Mouse (Mus musculus): ENCODE measurements around the gene Tas2r137. TPM values are rescaled to one million over a fixed set of nuclear protein-coding genes. Genes with fewer than 3 reads are reported as not detected.
A peak's percentile ranks its signal among the peaks of the same experiment; 100 is the strongest.

Tas2r137 gene
- not detected in 2 replicates for polyA plus RNA-seq (2015; fragmentation: Nextera tagmentation; extraction: Ambion mirVana)

DNA sequence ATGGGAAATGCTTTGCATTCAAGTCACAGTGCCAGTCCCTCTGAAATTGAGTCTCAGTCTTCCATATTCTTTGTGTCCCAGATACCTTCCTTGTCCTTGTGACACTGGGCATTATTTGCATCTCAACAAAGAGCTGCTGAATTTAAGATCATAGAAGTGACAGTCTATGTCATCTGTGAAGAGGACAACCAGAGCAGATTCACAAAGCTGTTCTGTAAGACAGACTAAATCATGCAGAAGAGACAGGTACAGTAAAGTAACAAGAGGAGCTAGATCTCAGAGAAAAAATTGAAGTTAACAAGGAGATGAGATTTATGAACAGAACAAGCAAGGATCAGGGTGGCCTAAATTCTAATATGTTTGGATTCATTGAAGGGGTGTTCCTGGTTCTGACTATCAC lies at the start of gene Tas2r137:
Tas2r137 (plus strand) TSS at position 301 of the 400 bp plus-strand sequence.
- Histone ChIP-seq H3K27ac (no peak within 1 kb of the TSS), H3K9ac (no peak within 1 kb of the TSS), H3K4me1 (replicated peaks) (no peaks in the 10 kb centered on the region), H3K4me3 (replicated peaks) (no peak within 1 kb of the TSS), H3K4me2 (replicated peaks) (no peak within 1 kb of the TSS), H3K36me3 (no peaks in the 10 kb centered on the region), H3K9me3 (no peaks in the 10 kb centered on the region), H3K27me3 (replicated peaks) (no peaks in the 10 kb centered on the region)
- ATAC-seq, result no peak

DNA sequence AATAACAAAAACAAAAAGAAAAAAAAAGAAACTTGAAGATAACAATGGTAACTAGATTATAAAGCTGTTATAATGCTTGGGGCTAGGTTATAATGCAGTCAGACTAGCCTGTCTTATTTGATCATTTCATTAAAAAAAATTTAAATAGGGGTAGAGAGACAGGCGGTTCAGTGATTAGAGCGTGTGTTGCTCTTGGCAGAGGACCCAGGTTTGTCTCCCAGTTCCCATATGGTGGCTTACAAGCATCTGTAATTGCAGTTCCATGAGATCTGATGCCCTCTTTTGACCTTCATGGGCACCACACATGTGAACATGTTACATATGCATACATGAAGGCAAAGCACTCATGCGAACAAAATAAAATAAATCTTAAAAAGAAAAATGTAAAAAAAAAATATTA lies 49.8 kb upstream of the Tas2r137 start:
- Histone ChIP-seq H3K27ac (no peak overlapping the region), H3K9ac (no peak overlapping the region), H3K4me1 (replicated peaks) (no peaks in the 10 kb centered on the region), H3K27me3 (replicated peaks) (no peaks in the 10 kb centered on the region), H3K9me3 (no peaks in the 10 kb centered on the region), H3K4me3 (replicated peaks) (no peak overlapping the region), H3K36me3 (no peaks in the 10 kb centered on the region), H3K4me2 (replicated peaks) (no peak overlapping the region)
- no peak for ATAC-seq
- WGBS, result 80% methylated on average over 3 of the region's 3 CpGs

DNA sequence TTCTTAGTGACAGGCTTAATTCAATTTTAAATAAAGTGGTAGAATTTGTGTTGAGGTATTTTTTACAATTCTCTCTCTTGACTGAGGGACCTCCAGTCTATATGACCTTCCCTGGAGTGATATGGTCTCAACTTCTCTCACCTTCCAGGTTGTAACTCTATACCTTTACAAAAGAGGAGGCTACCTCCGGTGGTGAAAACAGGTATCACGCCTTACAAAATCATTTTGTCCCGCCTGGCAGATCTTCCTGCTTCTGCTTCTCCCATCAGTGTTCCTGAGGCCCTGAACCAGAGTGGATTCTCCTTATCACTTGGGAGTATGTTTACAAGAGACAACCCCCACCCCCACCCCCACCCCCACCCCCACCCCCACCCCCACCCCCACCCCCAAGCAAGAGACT lies 49.3 kb upstream of the Tas2r137 start:
- H3K27me3 ChIP-seq (replicated peaks), result no peaks in the 10 kb centered on the region
- no peak for ATAC-seq
- H3K4me3 ChIP-seq (replicated peaks), result no peak overlapping the region

DNA sequence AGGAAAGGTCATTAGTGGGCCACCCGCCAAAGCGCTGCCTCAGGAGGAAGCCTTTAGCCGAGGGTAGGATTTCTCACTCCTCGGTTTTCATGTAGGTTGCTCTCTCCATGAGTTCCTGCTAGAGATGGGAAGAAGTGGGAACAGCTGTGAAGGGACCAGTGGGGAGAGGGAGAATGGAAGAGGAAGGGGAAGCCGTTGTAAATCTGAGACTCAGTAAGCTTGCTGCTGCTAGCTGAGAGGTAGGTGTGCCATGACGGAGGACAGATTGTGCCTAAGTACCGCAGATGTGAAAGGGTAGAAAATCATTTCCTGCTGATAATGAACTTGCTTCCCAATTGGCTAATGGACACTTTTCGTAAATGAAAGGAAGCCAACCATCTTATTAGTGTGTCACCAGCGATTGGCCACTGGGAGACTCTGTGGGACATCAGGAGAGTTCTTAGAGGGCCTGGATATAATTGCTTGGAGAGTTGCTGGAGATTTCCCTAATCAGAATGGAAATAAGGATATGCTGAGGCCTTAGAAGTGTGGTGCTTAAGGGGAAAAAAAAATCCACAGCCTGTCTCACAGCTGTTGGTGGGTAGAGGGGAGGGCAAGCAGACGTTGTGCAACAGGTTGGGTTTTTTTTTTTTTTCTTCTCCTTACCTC lies 47.6 kb upstream of the Tas2r137 start:
- Histone ChIP-seq H3K9ac (no peak overlapping the region), H3K27me3 (replicated peaks) (no peaks in the 10 kb centered on the region), H3K4me2 (replicated peaks) (no peak overlapping the region), H3K27ac (no peak overlapping the region), H3K36me3 (no peaks in the 10 kb centered on the region), H3K4me1 (replicated peaks) (no peaks in the 10 kb centered on the region), H3K9me3 (no peaks in the 10 kb centered on the region), H3K4me3 (replicated peaks) (no peak overlapping the region)
- ATAC-seq, result no peak
- WGBS, result 32% methylated on average over 10 of the region's 10 CpGs

More for the DNA sequence above, 49.3 kb upstream of the Tas2r137 start:
- H3K4me2 ChIP-seq (replicated peaks), result no peak overlapping the region
- WGBS, result 36% methylated on average over 3 of the region's 3 CpGs
- H3K9ac ChIP-seq, result no peak overlapping the region
- no peaks in the 10 kb centered on the region for H3K36me3 ChIP-seq
- no peaks in the 10 kb centered on the region for H3K4me1 ChIP-seq (replicated peaks)
- H3K27ac ChIP-seq, result no peak overlapping the region
- no peaks in the 10 kb centered on the region for H3K9me3 ChIP-seq

DNA sequence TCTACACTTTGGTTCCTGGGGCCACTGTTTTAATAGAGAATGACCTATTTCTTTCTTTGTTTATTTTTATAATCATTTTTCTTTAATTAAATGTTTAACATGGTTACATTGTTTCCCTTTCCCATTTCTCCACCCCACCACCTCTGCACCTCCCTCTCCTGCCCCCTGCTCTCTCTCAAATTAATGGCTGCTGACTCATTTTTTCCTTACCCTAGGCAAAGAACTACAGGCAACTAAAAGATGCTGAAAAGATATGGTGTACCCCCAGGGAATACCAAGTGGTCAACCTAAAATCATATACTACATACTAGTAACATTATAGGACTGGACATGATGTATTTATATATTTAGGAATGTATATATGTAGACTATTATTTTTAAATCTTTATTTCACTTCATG lies 42.4 kb upstream of the Tas2r137 start:
- no peaks in the 10 kb centered on the region for H3K36me3 ChIP-seq
- no peaks in the 10 kb centered on the region for H3K9me3 ChIP-seq
- H3K4me3 ChIP-seq (replicated peaks), result no peak overlapping the region
- H3K27ac ChIP-seq, result no peak overlapping the region
- no peak overlapping the region for H3K9ac ChIP-seq
- no peak overlapping the region for H3K4me2 ChIP-seq (replicated peaks)
- no peaks in the 10 kb centered on the region for H3K4me1 ChIP-seq (replicated peaks)
- no peaks in the 10 kb centered on the region for H3K27me3 ChIP-seq (replicated peaks)
- no peak for ATAC-seq

DNA sequence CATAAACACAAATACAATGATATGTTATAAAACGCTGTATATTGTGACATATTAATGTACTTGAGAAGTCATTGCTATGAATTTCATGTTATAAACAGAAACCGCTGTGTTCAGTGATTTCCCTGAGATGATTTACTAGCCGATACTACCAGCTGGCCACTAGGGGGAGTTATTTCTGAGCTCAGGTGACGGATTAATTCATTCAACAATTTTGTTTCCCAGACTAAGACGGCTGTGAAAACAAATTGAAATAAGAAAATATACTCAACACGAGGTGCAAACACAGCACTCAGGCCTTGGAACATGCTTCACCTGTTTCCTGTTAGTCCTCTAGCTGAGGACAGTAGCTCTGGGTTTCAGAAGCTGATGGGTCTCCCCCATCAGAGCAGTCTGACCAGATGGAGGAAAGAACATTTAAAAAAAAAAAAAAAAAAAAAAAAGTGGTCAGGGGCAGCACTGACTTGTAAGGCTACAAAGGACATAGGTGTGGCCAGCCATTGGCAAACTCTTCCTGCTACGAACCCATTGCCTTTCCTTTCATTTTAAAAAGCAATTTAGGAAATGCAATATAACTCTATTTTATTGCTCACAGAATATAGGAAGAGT lies 36.5 kb upstream of the Tas2r137 start:
- no peaks in the 10 kb centered on the region for H3K9me3 ChIP-seq

DNA sequence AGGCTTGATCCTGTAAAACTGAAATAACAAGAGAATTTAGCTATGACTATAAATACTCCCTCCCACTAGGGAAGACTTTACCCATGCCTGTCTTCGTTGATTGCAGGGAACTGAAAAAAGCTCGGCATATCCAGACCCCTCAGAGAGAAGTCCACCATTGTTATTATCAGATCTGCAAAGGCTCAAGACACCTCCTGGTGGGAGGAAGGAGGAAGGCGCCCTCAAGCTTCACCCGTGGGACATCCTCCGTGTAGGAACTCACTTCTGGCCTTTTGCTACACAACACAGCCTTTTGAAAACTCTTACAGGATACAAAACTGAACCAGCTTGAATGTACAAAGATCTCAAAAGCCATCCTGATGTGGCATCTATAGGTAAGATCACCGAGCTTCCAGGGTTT lies 25.3 kb upstream of the Tas2r137 start:
- Histone ChIP-seq H3K36me3 (no peaks in the 10 kb centered on the region), H3K4me3 (replicated peaks) (no peak overlapping the region), H3K27me3 (replicated peaks) (no peaks in the 10 kb centered on the region), H3K9me3 (no peaks in the 10 kb centered on the region), H3K9ac (no peak overlapping the region), H3K4me2 (replicated peaks) (no peak overlapping the region), H3K4me1 (replicated peaks) (no peaks in the 10 kb centered on the region), H3K27ac (no peak overlapping the region)
- WGBS, result 46% methylated on average over 6 of the region's 6 CpGs
- ATAC-seq, result no peak

More for the DNA sequence above, 36.5 kb upstream of the Tas2r137 start:
- Histone ChIP-seq H3K27ac (no peak overlapping the region), H3K4me3 (replicated peaks) (no peak overlapping the region), H3K4me1 (replicated peaks) (no peaks in the 10 kb centered on the region), H3K9ac (no peak overlapping the region), H3K27me3 (replicated peaks) (no peaks in the 10 kb centered on the region), H3K36me3 (no peaks in the 10 kb centered on the region), H3K4me2 (replicated peaks) (no peak overlapping the region)
- WGBS, result 23% methylated on average over 7 of the region's 7 CpGs
- no peak for ATAC-seq

DNA sequence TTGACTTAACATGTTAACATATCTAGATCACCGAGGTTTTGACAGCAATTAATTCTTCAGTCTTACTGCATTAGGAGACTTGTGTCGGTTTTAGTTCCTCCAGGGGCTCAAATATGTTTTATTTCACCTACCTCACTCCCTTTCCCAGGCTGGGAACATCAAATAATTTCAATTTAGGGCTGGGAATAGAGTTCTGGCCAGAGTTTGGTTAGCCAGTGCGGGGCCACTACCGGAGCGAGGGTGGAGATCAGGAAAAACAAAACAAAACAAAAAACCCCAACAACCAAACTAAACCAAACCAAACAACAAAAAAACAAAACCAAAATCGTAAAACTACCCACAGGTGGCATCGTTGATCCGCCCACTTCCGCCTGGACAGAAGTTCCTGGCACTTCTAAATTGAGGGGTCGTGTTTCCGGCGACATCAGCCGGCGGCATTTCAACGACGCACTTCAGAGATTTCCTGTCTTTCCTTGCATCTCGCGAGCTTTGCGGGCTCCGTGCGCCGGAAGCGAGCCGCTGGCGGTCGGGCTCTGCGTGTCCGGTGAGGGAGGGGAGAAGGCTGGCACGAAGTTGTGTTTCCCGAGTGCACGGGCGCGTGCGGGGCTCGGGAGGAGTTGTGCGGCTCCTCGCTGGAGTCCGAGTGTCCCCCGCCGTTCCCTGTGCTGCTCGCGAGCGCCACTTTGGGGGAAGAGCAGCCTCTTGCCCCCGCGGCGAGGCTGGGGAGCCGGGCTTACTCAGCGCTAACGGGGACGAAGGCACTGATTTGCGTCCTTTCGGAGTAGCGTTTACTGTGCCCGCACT lies 19.9 kb upstream of the Tas2r137 start, which contains the start of gene Ssbp1:
Ssbp1 (plus strand) TSS at position 437 of the 804 bp plus-strand sequence.
- Histone ChIP-seq H3K4me3 (replicated peaks) (peak within 1 kb of the TSS; percentile 82), H3K27me3 (replicated peaks) (no peaks in the 10 kb centered on the region), H3K9ac (peak within 1 kb of the TSS; percentile 93), H3K36me3 (peaks cover 15% of the 10 kb centered on the region), H3K27ac (peak within 1 kb of the TSS; percentile 96), H3K4me2 (replicated peaks) (peak within 1 kb of the TSS; percentile 73), H3K4me1 (replicated peaks) (peaks cover 3% of the 10 kb centered on the region), H3K9me3 (no peaks in the 10 kb centered on the region)
- peak; percentile 98 for ATAC-seq
- under 1% methylated on average over 54 of the region's 54 CpGs for WGBS

DNA sequence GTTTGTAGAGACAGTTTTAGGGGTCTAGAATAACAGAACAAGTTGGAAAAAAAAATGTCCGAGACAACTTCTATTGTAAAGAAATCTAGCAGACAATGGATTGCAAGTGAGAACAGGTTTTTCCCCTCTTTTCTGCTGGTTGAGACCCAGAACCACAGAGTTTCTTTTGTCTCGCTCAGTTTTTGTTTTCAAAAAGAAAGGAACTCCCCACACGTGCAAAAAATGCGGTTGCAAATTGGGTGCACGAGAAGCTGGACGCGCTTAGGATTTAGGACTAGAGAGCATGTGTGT lies 19.4 kb upstream of the Tas2r137 start:
- peak overlapping the region; percentile 96 for H3K27ac ChIP-seq
- ATAC-seq, result 0 out of 2 replicates have a peak, but pooled peaks have one; percentile 13
- peak overlapping the region; percentile 73 for H3K4me2 ChIP-seq (replicated peaks)
- H3K9ac ChIP-seq, result peak overlapping the region; percentile 93
- peaks cover 17% of the 10 kb centered on the region for H3K36me3 ChIP-seq
- peak overlapping the region; percentile 82 for H3K4me3 ChIP-seq (replicated peaks)
- peaks cover 3% of the 10 kb centered on the region for H3K4me1 ChIP-seq (replicated peaks)
- 1% methylated on average over 7 of the region's 7 CpGs for WGBS
- no peaks in the 10 kb centered on the region for H3K27me3 ChIP-seq (replicated peaks)
- H3K9me3 ChIP-seq, result no peaks in the 10 kb centered on the region

DNA sequence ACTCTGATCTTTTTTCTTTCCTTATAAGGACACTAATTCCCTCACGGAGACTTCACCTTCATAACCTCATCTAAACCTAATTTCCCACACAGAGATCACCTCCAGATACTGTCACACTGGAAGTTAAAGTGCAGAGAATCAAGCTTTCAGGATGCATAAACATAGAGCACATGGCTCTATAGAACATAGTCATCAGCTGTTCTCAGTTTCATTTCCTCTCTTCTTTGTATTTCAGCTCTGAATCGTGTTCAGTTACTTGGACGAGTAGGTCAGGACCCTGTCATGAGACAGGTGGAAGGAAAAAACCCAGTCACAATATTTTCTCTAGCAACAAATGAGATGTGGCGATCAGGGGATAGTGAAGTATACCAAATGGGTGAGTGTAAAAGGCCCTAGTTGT lies 14.9 kb upstream of the Tas2r137 start:
- peaks cover 3% of the 10 kb centered on the region for H3K4me1 ChIP-seq (replicated peaks)
- no peak for ATAC-seq
- no peaks in the 10 kb centered on the region for H3K9me3 ChIP-seq
- H3K9ac ChIP-seq, result no peak overlapping the region
- H3K27ac ChIP-seq, result no peak overlapping the region
- H3K4me2 ChIP-seq (replicated peaks), result no peak overlapping the region
- no peak overlapping the region for H3K4me3 ChIP-seq (replicated peaks)
- WGBS, result 86% methylated on average over 4 of the region's 4 CpGs
- peaks cover 34% of the 10 kb centered on the region for H3K36me3 ChIP-seq
- no peaks in the 10 kb centered on the region for H3K27me3 ChIP-seq (replicated peaks)

DNA sequence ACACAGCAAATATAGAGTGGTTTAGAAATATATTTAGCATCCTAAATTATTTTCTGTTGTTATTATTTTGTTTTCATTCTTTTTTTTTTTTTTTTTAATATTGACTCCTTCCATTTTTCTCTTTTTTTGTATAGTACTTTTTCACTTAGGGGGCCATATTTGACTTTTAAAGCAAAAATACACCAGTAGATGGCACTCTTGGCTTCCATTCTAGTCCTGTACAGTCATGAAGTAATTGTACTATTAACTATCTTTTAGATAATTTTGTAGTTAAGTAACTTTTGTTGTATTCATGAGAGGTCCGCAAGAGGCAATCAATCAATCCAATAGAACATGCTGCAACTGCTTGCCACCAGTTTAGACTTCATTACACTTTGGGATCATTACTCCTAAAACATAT lies 11.3 kb upstream of the Tas2r137 start:
- no peak for ATAC-seq
- Histone ChIP-seq H3K4me2 (replicated peaks) (no peak overlapping the region), H3K4me3 (replicated peaks) (no peak overlapping the region), H3K9me3 (no peaks in the 10 kb centered on the region), H3K36me3 (peaks cover 41% of the 10 kb centered on the region), H3K27ac (no peak overlapping the region), H3K27me3 (replicated peaks) (no peaks in the 10 kb centered on the region), H3K4me1 (replicated peaks) (no peaks in the 10 kb centered on the region), H3K9ac (no peak overlapping the region)
- 77% methylated on average over 1 of the region's 1 CpGs for WGBS

DNA sequence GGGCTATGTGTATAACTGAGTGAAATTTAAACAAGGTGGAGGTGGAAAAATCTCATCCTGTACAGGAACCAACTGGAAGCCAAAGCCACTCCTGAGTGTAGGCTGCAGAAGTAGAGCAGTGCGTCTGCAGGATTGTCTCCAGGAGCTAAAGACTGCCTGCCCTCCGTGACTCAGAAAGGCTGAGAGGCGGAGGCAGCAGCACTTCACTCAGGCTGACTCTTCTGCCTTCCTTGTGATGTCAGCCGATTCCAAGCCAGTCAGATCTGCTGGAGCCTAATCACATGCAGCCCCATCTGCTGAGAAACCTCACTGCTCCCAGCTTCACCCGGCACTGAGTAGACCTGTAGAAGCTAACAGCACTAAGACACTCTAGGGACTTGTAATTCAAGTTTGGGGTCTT lies 8.7 kb upstream of the Tas2r137 start:
- no peaks in the 10 kb centered on the region for H3K9me3 ChIP-seq
- no peak overlapping the region for H3K4me3 ChIP-seq (replicated peaks)
- H3K9ac ChIP-seq, result no peak overlapping the region
- peaks cover 23% of the 10 kb centered on the region for H3K36me3 ChIP-seq
- no peaks in the 10 kb centered on the region for H3K27me3 ChIP-seq (replicated peaks)
- H3K4me2 ChIP-seq (replicated peaks), result no peak overlapping the region
- ATAC-seq, result no peak
- WGBS, result 93% methylated on average over 5 of the region's 5 CpGs
- no peaks in the 10 kb centered on the region for H3K4me1 ChIP-seq (replicated peaks)
- H3K27ac ChIP-seq, result no peak overlapping the region

All from intestine, embryonic 15.5 days (tissue).